Mouse (Mus musculus): ENCODE results near the gene Zkscan5. TPM values are rescaled to one million over a fixed set of nuclear protein-coding genes. Genes with fewer than 3 reads are reported as not detected.
A peak's percentile ranks its signal among the peaks of the same experiment; 100 is the strongest.

The Zkscan5 gene
- polyA plus RNA-seq (2012; rRNA removed) (1.8 and 2.1 TPM in 2 replicates), polyA plus RNA-seq (2014; fragmentation: Nextera tagmentation; extraction: Ambion mirVana) (2.9 and 3.2 TPM in 2 replicates)

GRCm38 (mm10) chr5:145203936-145204691 is at the start of gene Zkscan5:
Gene Zkscan5, plus strand, starts transcription at chr5:145204562.
- no peaks in the 10 kb centered on the region for H3K36me3 ChIP-seq (replicated peaks; ENCODE audit: control insufficient read depth, insufficient read depth, low read depth)
- peak within 1 kb of the TSS; percentile 93 for H3K27ac ChIP-seq
- WGBS (ENCODE audit: insufficient replicate concordance) = under 1% methylated on average over 22 of the region's 22 CpGs
- H3K4me3 ChIP-seq (ENCODE audit: insufficient read depth in 1 of 2, low read depth in 2 of 2, low read length in 2 of 2) = peak within 1 kb of the TSS; percentile 75 to 81
- H3K27me3 ChIP-seq (ENCODE audit: control insufficient read depth, insufficient read depth, low read length) = no peaks in the 10 kb centered on the region
- DNase-seq (ENCODE audit: low read depth in 3 of 3, low spot score in 3 of 3) (peak; percentile 97 to 98 (median 97)), ATAC-seq (ENCODE audit: insufficient read depth) (peak; percentile 95)
- H3K9me3 ChIP-seq (ENCODE audit: control insufficient read depth, low read length) = no peaks in the 10 kb centered on the region
- H3K4me2 ChIP-seq (ENCODE audit: low read depth) = peak within 1 kb of the TSS; percentile 93
- TF ChIP-seq EP300 (IDR thresholded peaks at IDR 0.05; ENCODE audit: low read depth) = peak; percentile 14; the same call in 1 of the 2 replicates
- TF ChIP-seq CTCF (IDR thresholded peaks at IDR 0.05; ENCODE audit: low read depth) = peak; percentile 30; the same call in 1 of the 2 replicates
- peak within 1 kb of the TSS; percentile 80 for H3K9ac ChIP-seq (replicated peaks)
- peaks cover 13 to 18% of the 10 kb centered on the region in 2 experiments for H3K4me1 ChIP-seq (replicated peaks; ENCODE audit: control insufficient read depth in 2 of 2, insufficient read depth in 2 of 2, low read length in 1 of 2)

GRCm38 (mm10) chr5:145161361-145161760 is 43.0 kb upstream of the Zkscan5 start:
- WGBS (ENCODE audit: insufficient replicate concordance) = 85% methylated on average over 14 of the region's 14 CpGs
- no peak for DNase-seq (ENCODE audit: low read depth in 3 of 3, low spot score in 3 of 3)

GRCm38 (mm10) chr5:145164710-145165109 is 39.7 kb upstream of the Zkscan5 start:
- ATAC-seq (ENCODE audit: insufficient read depth) = no peak
- no peak overlapping the region for H3K9ac ChIP-seq (replicated peaks)

More at GRCm38 (mm10) chr5:145161361-145161760, 43.0 kb upstream of the Zkscan5 start:
- Histone ChIP-seq H3K9ac (replicated peaks) (no peak overlapping the region), H3K27ac (no peak overlapping the region), H3K4me1 (replicated peaks; ENCODE audit: control insufficient read depth in 2 of 2, insufficient read depth in 2 of 2, low read length in 1 of 2) (peaks cover 5 to 6% of the 10 kb centered on the region in 2 experiments; a peak in 2 of 4 replicates), H3K9me3 (ENCODE audit: control insufficient read depth, low read length) (no peaks in the 10 kb centered on the region), H3K4me2 (ENCODE audit: low read depth) (no peak overlapping the region), H3K27me3 (ENCODE audit: control insufficient read depth, insufficient read depth, low read length) (no peaks in the 10 kb centered on the region), H3K4me3 (ENCODE audit: insufficient read depth in 1 of 2, low read depth in 2 of 2, low read length in 2 of 2) (no peak overlapping the region), H3K36me3 (replicated peaks; ENCODE audit: control insufficient read depth, insufficient read depth, low read depth) (peaks cover 23% of the 10 kb centered on the region)
- TF ChIP-seq CTCF (IDR thresholded peaks at IDR 0.05; ENCODE audit: low read depth) (no peak), EP300 (IDR thresholded peaks at IDR 0.05; ENCODE audit: low read depth) (no peak)
- ATAC-seq (ENCODE audit: insufficient read depth) = no peak

GRCm38 (mm10) chr5:145165184-145165583 is 39.2 kb upstream of the Zkscan5 start:
- DNase-seq (ENCODE audit: low read depth in 3 of 3, low spot score in 3 of 3) = no peak
- no peak overlapping the region for H3K27ac ChIP-seq

More at GRCm38 (mm10) chr5:145164710-145165109, 39.7 kb upstream of the Zkscan5 start:
- 72% methylated on average over 3 of the region's 3 CpGs for WGBS (ENCODE audit: insufficient replicate concordance)
- Histone ChIP-seq H3K9me3 (ENCODE audit: control insufficient read depth, low read length) (no peaks in the 10 kb centered on the region), H3K36me3 (replicated peaks; ENCODE audit: control insufficient read depth, insufficient read depth, low read depth) (peaks cover 14% of the 10 kb centered on the region), H3K4me3 (ENCODE audit: insufficient read depth in 1 of 2, low read depth in 2 of 2, low read length in 2 of 2) (no peak overlapping the region), H3K27ac (no peak overlapping the region), H3K27me3 (ENCODE audit: control insufficient read depth, insufficient read depth, low read length) (no peaks in the 10 kb centered on the region), H3K4me1 (replicated peaks; ENCODE audit: control insufficient read depth in 2 of 2, insufficient read depth in 2 of 2, low read length in 1 of 2) (peaks cover 11 to 13% of the 10 kb centered on the region in 2 experiments), H3K4me2 (ENCODE audit: low read depth) (no peak overlapping the region)
- DNase-seq (ENCODE audit: low read depth in 3 of 3, low spot score in 3 of 3) = no peak
- no peak for TF ChIP-seq EP300 (IDR thresholded peaks at IDR 0.05; ENCODE audit: low read depth)
- TF ChIP-seq CTCF (IDR thresholded peaks at IDR 0.05; ENCODE audit: low read depth) = no peak

More at GRCm38 (mm10) chr5:145165184-145165583, 39.2 kb upstream of the Zkscan5 start:
- peaks cover 14% of the 10 kb centered on the region for H3K36me3 ChIP-seq (replicated peaks; ENCODE audit: control insufficient read depth, insufficient read depth, low read depth)
- no peaks in the 10 kb centered on the region for H3K9me3 ChIP-seq (ENCODE audit: control insufficient read depth, low read length)
- H3K4me3 ChIP-seq (ENCODE audit: insufficient read depth in 1 of 2, low read depth in 2 of 2, low read length in 2 of 2) = no peak overlapping the region
- H3K9ac ChIP-seq (replicated peaks) = no peak overlapping the region
- TF ChIP-seq CTCF (IDR thresholded peaks at IDR 0.05; ENCODE audit: low read depth) = no peak
- TF ChIP-seq EP300 (IDR thresholded peaks at IDR 0.05; ENCODE audit: low read depth) = no peak
- no peaks in the 10 kb centered on the region for H3K27me3 ChIP-seq (ENCODE audit: control insufficient read depth, insufficient read depth, low read length)
- no peak overlapping the region for H3K4me2 ChIP-seq (ENCODE audit: low read depth)
- no peak for ATAC-seq (ENCODE audit: insufficient read depth)
- H3K4me1 ChIP-seq (replicated peaks; ENCODE audit: control insufficient read depth in 2 of 2, insufficient read depth in 2 of 2, low read length in 1 of 2) = peaks cover 11 to 13% of the 10 kb centered on the region in 2 experiments
- WGBS (ENCODE audit: insufficient replicate concordance) = 85% methylated on average over 15 of the region's 15 CpGs
